Mouse (Mus musculus) skeletal muscle tissue, adult 2 months (tissue): Measurements from ENCODE around the gene Ythdc1.
"Not testable (repeated sequence)": the region's sequence is repeated elsewhere in the genome, so short reads cannot be mapped to it uniquely, and the experiment has no call there.

Experiments
- DNase-seq: peaks from one replicate; pipeline ENCODE4 v3.0.0-alpha.2; 2012; ENCODE audit warnings: low read depth, low spot score

Ythdc1 gene

DNA sequence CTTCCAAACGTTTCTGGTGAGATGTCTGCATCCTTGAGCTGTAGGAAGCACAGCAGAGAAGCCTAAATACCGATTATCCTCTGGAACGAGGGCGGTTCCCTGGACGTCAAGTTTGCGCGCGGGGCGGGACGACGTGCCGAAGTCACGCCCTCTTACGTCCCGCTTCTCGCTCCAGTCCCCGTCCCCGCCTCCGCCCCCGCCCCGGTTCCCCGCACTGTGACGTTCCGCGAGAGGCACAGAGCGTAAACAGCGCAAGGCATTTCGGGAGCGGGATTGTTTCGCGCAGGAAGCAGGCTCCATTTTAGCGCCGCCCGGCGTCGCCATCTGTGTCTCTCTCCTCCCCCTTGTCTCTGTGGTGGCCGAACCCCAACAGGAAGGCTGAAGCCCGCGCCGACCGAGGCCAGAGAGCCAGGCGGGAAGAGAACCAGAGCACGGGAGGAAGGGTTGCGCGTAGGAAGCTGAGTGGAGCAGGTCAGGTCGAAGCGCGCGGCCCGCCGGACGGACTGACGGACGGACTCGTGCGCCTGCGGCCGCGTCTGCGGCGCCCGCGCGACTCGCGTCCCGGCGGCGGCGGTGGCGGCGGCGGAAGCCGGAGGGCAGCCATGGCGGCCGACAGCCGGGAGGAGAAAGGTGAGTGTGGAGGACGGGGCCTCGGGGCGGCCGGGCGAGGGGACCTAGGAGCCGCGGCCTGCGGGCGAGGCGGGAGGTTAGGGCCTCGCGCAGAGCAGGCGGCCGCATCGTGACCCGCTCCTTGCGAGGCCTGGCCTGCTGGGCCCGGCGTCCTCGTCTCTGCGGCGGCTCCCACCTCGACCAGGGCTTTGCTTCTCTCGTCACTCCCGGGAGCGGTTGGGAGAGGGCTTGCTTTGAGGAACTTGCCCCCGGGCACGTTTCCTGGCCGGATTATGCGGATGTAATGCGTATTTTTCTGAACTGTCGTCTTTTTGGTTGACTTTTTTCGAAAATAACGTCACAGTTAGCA, at the start of gene Ythdc1:
Ythdc1 (plus strand) TSS at position 260 of the 979 bp plus-strand sequence.
- DNase-seq: peak; percentile 91

DNA sequence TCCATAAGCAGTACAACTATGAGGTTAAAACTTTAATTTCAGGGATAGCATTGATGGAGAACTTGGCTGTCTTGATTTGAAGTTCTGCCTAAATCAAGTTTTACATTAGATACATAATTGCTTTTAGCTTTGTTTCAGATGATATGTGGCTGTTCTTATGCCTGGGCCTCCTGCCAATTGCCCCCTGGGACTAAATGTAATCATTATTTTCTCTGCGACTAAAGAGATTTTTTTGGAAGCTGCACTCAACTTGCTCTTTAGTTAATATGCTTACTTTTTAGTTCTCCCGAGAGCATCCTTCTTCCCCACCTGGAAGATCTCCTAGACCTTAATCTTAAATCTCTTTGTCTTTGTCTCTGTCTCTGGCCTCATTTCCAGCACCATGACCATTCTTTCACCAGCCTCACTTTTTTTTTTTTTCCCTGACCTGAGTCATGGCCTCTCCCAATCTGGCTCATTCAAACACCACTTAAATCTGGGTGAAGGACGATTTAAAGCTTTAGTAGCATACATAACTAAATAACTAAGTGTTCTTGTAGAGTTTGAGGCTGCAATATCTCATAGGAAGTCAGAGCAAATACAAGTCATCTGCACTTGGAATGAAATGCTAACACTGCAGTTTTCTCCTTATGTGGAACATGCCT, 34.9 kb upstream of the Ythdc1 start:
- DNase-seq: no peak

DNA sequence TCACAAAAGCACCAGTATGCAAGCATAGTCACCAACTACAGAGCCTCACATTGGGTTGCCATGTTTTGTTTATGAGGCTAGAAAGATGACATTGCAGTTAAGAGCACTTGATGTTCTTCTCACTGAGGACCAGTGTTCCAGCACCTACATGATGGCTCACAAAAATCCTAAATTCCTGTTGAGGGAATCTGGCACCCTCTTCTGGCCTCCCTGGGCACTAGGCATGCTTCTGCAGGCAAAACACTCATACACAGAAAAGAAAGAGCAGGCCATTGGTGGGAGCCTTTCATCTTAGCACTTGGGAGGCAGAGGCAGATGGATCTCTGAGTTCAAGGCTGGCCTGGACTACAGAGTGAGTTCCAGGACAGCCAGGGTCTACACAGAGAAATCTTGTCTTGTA, 33.0 kb upstream of the Ythdc1 start:
- DNase-seq: no peak

DNA sequence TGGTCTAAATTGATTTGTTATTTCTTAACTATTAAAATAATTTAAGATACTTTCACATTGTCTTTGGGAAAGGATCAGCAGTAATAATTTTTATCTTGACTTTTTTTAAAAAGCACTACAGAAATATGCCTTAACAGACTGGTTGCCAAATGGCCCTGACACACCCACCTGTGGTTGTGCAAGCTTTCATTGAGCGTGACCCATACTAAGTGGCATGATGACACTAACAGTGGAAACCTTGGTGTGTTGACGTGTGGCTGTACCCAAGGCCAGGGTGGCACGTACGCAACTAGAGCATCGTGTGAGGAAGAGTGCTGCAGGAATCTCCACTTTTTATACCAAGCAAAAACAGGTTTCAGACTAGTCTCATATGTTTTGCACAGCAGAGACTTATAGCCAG, 27.1 kb upstream of the Ythdc1 start:
- no peak for DNase-seq

DNA sequence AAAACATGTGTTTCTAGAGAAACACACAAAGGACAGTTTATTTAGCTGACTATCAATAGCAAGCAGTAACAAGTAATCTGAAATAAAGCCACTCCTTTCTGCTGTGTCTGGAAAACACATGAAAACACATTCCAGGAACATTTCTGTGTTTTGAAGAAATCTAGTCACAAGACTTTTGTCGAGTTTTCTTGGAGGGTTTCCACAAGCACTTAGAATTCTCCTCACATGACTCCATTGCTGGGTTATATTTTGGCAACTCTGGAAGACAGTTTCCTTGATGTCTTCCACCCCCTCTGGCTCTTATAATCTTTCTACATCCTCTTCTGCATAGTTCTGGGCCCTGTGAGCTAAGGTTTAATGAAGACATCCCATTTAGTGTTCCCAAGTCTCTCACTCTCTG, 25.6 kb upstream of the Ythdc1 start:
- peak; percentile 10 for DNase-seq

DNA sequence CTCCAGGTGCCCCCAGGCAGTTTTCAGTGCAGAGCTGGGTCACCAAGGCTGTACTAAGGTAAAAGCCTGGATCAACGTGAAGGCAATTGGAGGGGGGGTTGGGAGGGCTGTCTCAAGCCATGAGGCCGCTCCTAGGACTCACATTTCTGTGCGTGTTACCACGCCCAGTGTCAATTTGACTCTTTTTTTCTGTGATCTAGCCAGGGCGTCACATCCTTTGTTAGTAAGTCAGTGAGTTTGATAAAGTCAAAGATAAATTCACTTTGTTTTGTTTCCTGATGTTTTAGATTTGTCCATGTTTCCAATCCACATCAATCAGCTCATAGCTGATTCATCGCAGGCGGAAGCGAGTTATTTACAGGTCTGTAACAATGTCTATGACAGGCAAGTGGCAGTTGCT, 21.0 kb upstream of the Ythdc1 start:
- no peak for DNase-seq

DNA sequence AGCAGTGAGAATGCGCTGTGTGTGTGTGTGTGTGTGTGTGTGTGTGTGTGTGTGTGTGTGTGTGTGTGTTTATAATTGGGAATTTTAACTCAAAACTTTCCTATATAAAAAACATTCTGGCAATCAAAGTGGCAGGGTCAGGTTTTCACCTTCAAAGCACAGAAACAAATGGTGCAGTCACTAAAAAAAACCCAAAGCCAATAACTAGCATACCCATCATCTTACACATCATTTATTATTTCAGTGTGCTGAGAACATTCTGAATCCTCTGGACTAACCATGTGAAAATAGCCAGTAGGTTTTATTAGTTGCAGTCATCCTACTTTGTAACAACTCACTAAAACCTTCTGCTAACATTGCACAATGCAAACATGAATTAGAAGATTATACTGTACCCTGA, 19.8 kb upstream of the Ythdc1 start:
- DNase-seq: no peak

DNA sequence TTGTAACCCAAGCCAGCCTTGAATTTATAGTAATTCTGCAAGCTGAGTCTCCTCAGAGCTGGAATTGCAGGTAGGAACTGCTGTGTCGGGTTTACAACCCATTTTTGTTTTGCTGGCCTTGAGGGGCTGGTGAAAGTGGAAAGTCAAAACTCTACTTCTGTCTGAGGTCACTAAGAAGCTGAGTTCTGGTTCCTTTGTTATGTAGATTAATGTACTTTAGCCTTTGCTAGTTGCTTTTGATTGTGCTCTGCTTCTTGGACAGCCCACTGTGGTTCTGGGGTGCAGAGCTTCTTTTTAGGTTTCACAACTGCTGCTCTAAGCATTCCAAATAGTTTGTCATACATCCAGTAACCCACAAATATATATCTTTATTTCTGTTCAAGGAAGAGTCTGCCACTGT, 17.2 kb upstream of the Ythdc1 start:
- DNase-seq: no peak

DNA sequence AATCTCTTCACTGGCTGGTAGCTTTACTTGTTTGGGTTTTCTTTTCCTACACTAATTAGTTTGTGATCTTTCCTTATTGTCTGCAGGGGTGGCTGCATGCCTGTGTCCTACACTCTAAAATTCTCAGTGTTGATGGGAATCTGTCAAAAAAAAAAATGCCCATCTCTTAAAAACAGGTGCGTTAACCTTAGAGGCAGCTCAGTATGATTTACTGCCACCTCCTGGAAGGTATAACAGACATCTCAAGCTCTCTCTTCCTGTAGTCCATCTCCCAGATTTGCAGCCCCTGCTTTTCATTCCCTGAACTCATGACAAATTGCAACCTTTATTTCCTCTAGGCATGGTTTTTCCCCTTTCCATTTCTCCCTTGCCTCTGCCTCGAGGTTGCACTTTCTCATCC, 14.1 kb upstream of the Ythdc1 start:
- no peak for DNase-seq

DNA sequence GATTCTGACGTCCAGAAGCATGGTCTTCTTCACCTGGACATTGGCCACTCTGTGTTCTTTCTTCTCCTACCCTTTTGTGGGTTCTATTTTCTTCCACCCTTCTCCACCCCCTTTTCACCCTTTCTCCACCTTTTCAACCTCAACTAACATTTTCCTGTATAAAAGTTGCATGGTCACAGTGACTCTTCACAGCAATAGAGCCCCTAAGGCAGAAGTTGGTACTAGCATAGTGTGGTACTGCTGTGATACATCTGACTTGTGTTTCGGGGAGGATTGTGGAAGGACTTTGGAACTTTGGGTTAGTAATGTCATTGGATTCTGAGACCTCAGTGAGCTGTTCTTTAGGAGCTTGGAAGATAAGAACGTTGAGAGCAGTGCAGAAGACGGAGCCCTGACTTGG, 11.8 kb upstream of the Ythdc1 start:
- DNase-seq: no peak

DNA sequence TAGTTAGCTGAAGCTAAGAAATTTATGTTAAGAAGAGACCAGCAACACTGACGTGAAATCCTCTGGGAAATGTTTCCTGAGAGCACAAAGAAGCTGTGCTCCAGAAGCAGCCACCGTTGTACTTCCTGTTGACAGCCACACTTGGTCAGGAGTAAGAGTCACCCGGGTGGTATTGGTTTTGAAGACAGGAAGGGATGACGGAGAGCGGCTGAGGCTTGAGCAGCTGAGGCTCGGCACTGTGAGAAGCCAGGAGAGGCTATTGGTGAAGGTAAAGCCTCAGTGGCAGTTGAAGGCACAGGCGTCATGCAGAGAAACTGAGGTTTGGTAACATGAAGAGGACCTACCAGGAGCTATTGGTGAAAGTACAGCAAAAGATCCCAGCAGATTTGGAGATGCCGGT, 11.2 kb upstream of the Ythdc1 start:
- no peak for DNase-seq

DNA sequence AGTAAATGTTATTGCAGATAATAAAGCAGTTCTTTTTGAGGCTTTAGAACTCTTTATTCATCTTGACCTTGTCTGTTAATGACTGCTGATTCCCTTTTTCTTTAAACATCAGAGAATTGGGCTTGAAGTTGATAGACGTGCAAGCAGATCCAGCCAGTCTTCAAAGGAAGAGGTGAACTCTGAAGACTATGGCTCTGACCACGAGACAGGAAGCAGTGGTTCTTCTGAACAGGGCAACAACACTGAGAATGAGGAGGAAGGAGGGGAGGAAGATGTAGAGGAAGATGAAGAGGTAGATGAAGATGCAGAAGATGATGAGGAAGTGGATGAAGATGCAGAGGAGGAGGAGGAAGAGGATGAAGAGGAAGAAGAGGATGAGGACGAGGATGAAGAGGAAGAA, 12.8 kb downstream of the Ythdc1 start:
- DNase-seq: no peak

DNA sequence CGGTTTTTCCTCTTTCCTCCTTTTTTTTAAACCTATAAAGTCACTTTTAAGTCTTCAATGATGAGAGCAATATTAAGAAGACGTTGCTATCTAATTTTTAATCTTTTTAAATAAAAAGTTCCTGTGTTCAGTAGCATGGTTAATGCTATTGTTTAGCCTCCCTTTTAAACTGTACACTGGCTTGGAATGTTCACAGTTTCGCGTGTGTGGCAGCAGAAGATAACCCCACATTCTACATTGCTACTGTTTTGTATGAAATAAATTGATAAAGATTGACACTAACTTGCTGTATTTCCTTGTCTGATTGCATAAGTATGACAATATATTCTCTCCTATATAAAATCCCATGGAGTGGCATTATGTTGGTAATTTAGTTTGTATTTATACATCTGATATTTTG, 32.4 kb downstream of the Ythdc1 start:
- not testable (repeated sequence) for DNase-seq

DNA sequence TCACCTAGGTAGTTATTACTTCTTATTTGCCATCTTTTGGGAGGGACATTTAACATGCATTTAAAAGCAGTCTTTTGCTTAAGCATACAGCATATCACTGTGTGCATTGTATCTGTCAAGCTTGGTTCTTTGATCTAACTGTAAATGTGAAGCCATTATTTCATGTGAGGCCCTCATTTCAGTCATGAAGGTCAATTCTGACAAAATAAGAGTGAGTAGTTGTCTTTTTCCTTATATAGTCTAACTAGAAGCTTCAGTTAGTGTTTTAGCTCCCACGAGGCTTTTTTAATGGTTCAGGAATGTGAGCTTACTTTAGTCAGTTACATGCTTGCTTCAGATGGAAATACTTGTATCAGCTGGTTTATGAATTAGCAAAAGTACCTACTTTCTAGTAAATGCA, 34.1 kb downstream of the Ythdc1 start:
- DNase-seq: no peak

DNA sequence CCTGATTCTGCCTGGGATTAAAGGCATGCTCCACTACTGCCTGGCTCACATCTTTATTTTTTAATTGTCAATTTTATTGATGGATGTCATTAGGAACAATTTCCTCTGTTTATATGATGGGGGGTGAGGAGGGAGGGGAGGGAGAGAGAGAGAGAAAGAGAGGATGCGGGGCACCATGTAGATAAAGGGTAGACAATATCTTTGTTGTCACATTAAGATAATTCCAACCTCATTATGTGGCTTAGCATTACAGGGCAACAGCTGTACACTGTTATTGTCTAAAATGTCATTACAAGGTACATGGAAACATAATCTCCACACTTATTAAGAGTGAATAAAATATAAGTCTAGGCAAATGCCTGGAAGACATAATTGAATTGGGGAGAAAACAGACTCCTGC, 35.5 kb downstream of the Ythdc1 start:
- DNase-seq: no peak

DNA sequence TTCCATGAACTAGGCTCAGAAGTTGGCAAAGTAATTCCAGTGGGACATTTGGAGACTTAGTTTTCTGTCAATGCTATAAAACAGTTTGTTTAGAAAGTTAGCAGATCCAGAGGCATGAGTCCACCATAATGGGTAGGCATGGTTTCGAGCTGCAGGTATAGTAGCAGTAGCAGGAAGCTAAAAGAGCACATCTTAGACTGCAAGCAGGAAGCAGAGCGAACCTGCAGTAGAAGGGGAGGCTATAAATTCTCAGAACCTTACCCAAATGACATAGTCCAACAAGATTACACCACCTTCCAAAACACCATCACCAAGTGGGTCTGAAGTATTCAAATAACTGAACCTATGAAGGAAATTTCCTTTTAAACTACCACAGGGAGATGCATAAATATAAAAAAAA, 36.2 kb downstream of the Ythdc1 start:
- no peak for DNase-seq

DNA sequence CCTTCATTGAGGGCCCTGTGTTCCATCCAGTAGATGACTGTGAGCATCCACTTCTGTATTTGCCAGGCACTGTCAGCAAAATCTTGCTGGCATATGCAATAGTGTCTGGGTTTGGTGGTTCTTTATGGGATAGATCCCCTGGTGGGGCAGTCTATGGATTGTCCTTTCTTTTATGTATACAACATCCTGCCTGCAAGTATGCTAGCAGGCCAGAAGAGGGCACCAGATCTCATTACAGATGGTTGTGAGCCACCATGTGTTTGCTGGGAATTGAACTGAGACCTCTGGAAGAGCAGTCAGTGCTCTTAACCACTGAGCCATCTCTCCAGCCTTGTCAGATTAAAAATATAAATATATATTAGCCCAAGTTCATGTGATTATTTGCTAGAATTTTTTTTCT, 37.2 kb downstream of the Ythdc1 start:
- DNase-seq: not testable (repeated sequence)

DNA sequence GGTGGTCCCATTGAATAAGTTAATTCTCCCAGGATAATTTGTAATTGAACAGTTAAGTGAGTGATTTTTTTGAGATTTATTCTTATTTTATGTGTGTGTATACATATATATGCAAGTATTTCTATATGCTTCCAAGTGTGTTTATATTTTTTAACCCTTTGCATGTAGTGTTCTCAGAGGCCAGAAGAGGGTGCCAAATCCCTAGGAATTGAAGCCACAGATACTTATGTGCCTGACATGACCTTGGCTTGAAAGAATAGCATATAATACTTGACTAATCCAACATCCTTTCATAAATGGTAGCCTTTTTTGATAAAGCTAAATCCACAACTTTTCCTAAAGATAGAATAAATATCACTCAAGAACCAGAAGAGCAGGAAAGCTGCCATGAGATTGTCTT, 46.1 kb downstream of the Ythdc1 start:
- no peak for DNase-seq

DNA sequence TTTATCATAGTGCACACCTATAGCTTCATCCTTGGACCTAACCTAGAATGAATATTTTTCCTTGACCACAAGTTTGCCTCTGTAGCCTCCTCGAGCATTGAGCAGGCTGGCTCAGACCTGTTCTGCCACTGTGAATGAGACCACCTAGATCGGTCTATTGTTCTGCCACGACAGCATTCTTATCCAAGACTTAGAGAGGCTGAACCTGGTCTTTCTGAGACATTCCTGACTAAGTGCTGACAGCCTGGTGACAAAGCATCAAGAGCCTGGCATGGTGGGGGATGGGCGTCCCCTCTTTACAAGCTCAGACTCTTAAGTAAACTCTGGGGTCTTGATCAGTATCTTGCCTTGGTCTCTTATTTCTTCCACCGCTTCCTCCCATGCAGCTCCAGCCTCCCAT, 47.6 kb downstream of the Ythdc1 start:
- no peak for DNase-seq

DNA sequence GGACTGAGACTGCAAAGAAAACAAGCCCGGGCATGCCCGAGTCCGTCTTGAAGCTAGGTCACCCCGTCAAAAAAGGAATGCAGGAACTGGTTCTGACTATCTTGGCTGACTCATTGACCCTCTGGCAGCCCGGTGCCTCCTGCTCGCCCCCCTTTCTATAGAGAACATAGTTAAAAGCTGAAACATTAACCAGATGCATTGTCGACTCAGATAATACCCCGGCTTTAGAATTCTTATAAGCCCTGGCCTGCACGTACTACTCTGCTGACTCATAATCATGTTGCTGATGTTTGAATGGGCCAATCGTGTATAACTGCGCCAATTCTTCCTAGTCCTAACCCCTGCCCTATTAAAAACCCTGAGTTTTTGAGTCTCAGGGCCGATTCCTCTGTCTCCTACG, 52.5 kb downstream of the Ythdc1 start:
- DNase-seq: not testable (repeated sequence)

DNA sequence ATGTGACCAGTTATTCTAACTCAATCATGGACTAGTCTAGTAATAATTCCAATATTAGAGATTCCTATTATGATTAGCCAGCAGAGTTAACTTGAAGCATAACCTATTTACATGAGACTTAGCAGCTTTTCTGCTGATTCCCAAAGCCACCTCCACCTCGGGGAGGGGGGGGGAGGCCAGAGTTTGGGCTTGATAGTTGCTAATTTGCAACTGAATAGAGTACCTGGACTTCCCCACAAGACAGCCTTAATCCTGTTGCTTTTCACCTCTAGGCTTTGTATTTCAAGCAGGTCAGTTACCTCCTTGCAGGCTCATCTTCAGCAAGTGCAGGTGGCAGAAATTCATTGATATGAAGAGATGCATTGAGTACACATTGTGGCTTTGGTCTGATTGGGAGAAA, 53.7 kb downstream of the Ythdc1 start:
- no peak for DNase-seq

DNA sequence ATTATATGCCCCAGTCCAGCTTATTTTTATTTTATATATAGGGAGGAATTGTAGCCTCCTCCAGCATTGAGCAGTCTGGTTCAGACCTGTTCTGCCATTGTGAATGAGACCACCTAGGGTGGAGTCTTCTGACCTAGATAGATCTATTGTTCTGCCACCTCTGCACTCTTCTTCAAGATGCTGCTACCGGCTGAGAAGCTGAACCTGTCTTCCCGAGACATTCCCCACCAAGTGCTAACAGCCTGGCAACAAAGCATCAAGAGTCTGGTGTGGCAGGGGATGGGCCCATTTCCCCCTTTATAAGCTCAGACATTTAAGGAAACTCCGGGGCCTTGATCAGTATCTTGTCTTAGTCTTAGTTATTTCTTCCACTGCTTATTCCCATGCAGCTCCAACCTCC, 54.3 kb downstream of the Ythdc1 start:
- no peak for DNase-seq

DNA sequence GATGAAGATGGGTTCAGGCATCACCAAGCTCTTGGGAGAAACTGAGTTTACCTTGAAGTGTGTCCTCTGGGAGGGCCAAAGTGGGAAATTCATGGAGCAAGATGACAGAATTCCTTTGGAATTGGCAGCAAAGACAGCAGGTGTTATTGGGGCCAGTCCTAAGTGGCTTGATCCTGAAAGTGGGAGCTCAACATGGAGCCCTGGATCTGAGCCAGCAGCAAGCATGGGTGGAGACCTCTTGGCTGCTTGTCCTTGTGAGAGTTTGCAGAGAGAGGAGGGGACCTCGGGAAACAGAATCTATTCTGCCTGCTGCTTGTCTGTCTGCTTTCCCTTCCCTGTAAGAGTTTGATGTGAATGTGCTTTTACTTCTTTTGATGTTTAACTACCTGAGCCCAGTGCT, 67.9 kb downstream of the Ythdc1 start:
- no peak for DNase-seq
